Mouse (Mus musculus): Measurements from ENCODE around the gene Pax6.

Pax6 gene

GRCm38 (mm10) chr2:105684991-105685650, 16.4 kb downstream of the Pax6 start:
- DNase-seq = no peak

GRCm38 (mm10) chr2:105685651-105686050, 17.0 kb downstream of the Pax6 start:
- no peak for DNase-seq

DNA sequence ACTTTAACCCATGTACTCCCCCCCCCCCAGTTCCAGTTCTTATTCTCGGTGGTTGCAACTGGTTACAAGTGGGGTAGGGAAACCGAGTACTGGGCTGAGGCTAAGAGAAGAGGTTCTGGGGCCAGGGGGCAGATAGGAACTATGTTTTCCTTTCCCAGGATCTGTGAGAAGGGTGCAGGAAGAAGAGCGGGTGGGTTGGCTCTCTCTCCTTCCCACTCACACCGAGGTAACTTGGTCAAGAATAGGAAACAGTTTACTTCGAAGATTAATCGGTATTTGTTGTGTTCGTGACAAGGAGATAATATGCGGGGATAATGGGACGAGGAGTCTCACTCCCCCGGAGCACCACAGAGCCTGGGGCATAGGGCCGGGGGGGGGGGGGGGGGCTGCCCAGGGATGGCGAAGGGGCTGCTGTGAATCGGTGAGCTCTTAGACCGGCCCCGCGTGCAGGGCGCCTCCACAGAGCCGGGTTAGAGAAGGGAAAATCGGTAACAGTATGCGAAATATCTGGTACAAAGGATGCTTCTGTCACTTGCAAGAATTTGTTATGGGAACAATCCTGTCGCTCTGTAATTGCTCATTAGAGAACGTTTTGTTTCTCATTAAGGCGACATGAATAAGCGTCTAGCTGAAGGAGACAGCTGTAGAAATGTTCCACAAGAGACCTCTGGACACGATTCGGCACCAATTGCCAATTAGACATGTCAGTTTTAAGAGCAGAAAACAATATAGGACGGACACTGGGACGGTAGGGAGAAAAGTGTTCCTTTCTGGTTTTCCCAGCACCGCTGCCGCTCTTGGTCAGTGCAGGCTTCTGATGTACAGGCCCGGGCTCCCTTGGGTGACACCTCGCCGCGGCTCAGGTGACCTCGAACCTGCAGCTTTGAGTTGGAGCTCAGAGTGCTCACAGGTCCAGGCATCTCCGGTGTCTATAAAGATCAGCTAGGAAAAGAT, 17.9 kb downstream of the Pax6 start:
- DNase-seq = no peak

- no peak for DNase-seq
Measured at GRCm38 (mm10) chr2:105687317-105687991, 18.8 kb downstream of the Pax6 start.

DNA sequence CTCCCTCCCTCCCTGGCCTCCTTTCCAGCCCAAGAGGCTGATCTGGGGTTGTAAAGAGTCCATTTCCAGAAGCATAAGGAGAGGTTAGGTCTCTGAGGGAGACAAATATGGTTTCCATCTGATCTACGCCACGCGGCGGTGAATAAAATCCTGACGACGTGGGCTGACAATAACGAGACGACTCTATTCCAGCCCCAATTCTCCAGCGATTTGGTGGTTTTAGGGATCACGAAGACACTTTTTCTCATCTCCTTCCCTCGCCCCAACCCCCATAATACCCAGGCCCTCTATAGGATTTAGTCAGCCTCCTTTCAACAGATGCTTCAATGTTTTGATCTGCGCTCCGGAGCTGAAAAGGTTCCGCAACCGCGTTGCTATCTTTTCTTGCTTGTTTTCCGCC, 19.3 kb downstream of the Pax6 start:
- no peak for DNase-seq

DNA sequence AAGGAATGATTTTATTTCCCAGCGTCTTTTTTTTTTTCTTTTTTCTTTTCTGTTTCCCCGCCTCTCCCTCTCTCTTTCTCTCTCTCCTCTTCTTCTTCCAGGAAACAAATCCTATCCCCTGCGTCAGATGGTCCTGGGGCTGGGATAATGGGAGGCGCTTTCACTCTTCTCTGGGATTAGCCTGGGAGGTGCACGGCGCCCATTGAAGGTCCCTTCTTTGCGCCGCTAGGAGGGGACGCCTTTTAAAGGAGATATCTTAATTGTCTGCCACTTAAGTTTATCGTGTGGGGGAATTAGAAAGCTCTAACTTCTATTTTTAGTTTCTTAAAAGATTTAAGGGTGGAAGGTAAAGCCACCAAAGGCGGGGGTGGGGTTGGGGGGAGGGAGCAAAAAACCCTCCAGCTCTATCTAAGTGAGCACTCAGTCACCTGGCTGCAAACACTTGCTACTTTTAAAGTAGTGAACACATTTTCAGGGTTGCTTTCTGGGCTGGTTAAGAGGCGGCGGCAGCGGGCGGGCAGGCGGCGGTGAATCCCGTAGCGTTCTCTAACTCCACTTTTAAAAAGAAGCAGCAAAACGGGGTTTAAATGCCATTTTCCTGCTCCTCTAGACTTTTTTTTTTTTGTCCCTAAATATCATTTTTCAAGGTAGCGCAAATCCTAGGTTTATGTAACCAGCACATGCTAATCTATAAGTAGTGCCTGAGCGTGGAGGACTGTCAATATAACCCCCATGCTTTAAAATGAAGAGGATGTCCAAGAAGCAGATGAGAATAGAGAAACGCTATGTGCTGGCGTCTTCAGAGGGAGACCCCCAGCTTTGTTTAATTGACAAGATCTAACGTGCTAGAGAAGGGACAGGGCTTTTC, 20.0 kb downstream of the Pax6 start:
- DNase-seq = no peak

- DNase-seq = no peak
Measured at GRCm38 (mm10) chr2:105689304-105689770, 20.6 kb downstream of the Pax6 start.

- no peak for DNase-seq
Measured at GRCm38 (mm10) chr2:105689771-105690639, 21.3 kb downstream of the Pax6 start.

- no peak for DNase-seq
Measured at GRCm38 (mm10) chr2:105691296-105691695, 22.6 kb downstream of the Pax6 start.

DNA sequence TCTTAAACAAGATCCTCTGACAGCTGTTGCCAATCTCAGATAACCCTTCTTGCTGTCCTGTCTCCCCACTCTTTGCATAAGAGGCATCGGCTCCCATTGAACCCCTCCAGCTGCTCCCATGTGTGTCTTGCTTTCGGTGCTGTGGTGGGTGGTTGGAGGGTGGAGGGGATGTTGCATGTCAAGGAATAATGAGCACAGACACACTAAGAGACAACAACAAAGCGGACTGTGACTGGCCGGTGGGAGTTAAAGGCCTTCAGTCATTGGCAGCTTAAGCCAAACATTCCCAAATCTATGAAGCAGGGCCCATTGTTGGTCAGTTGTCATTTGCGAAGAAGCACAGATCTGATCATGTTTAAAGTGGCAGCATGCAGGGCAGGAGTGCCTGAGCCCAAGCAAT, 29.0 kb downstream of the Pax6 start:
- no peak for DNase-seq

DNA sequence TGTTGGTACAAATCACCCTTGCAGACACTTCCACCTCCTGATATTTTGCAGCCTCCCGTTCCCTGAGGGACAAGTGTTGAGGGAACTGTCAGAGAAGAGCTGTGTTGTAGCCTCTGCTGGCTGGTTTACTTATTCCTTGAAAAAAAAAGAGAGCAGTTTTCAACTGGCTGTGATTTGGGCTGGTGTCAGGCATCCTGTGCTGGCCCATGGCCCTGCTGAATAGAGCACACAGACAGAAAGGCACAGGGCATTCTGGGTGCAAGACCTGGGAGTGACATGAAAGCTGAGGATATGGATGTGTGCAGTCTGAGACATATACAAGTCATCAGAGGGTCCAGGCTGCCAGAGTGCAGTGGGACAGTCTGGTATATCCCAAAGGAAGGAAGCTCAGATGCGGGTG, 29.9 kb downstream of the Pax6 start:
- DNase-seq = no peak

- DNase-seq = no peak
Measured at GRCm38 (mm10) chr2:105701781-105702180, 33.1 kb downstream of the Pax6 start.

- no peak for DNase-seq
Measured at GRCm38 (mm10) chr2:105702586-105702985, 33.9 kb downstream of the Pax6 start.

GRCm38 (mm10) chr2:105705320-105705719, 36.6 kb downstream of the Pax6 start:
- no peak for DNase-seq

GRCm38 (mm10) chr2:105709126-105709525, 40.4 kb downstream of the Pax6 start:
- DNase-seq = no peak

DNA sequence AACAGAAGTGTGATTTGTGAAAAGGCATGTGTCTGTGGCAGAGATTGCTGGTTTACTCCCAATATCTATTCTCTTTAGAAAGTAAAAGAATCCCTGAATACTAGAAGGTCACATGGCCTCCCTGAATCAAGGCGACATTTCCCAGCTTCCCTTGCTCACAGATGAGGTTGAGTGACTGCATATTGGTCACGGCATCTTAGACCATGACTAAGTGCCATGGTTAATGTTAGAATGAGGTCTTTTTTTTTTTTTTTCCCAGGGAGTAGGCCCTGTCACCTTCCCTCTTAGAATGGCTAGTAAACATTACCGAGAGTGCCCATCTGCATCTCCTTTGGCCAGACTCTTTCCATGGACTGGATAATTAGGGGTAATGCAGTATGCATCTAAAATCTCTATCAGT, 41.8 kb downstream of the Pax6 start:
- no peak for DNase-seq

GRCm38 (mm10) chr2:105715409-105716115, 46.9 kb downstream of the Pax6 start:
- DNase-seq = no peak

DNA sequence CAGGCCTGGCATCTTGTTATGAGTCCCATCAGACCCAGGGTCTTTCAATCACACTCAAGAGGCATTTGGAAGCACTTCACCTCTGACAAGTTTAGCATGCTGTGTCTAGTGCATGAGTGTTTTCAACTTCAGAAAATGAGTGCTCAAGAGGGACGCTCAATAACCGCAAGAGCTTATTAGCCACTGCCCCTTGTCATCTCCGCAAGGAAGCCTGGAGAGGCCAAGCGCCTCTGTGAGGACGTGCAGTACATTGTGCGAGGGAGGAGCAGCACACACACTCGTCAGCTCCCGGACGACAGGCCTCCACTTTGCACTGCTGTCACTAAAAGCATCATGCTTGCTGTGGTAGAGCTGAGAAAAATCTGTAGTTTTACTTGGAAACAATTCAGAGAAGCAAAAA, 58.0 kb downstream of the Pax6 start:
- no peak for DNase-seq

DNA sequence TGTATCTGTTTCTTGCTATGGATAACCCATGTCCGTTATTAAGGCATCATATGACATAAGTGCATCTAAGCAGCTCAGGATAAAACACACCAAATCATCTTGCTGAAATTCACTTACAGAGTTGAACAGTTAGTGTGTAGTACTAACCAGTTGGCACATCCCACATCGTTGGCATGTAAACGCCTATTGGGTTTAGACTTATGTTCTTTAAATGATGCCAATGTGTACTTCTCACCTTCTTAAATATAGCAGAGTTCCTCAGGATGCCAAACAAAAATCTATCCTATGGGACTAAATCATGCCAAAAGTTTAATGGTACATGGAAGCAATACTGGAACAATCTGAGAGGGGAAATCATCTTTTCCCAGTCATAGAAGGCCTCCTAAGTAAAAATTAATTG, 62.0 kb downstream of the Pax6 start:
- no peak for DNase-seq

- no peak for DNase-seq
Measured at GRCm38 (mm10) chr2:105736166-105736565, 67.5 kb downstream of the Pax6 start.

GRCm38 (mm10) chr2:105746896-105747295, 78.2 kb downstream of the Pax6 start:
- DNase-seq = no peak
